8 mouse cellular contexts compared by ENCODE assay signal in the genomic region with DNA sequence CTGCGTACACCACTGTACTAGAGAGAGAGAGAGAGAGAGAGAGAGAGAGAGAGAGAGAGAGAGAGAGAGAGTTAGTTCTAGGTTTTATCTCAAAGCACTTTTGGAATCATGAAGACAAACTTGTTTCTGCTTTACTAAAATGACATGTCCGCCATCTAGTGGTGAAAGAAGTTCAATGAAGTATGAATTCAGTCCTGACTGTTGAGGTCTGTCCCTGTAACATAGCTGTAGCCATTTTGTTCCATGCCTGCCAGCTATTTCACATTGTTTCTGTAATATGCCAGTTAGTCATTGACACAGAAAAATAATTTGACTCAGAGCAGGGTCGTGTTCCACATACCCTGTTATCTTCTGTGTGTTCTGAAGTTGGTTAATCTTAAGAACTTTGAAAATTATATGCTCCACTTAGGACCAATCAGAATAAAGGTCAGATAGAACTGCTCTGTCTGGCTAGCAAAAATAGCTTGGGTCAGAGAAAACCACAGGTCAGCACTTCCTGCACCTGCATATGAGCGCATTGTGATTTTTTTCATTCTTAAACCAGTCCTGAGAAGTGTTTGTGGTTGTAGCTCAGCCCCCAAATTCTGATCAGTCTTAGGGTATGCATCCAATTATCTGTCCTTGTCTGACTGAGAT. TPM values are rescaled to one million over a fixed set of nuclear protein-coding genes. Genes with fewer than 3 reads are reported as not detected.
DNase-seq lines count a peak whose midpoint lies in the region; ATAC-seq lines count a peak whose summit lies in the region.

No protein-coding gene starts in this region.

- H3K27ac ChIP-seq in forebrain, embryonic 10.5 days, result no peak overlapping the region; the same call in 1 of the 2 replicates
- peak overlapping the region; percentile 36; the same call in 1 of the 2 replicates for H3K27ac ChIP-seq in hindbrain, embryonic 16.5 days (ENCODE audit: low read depth, low read length)
- peak overlapping the region; percentile 75; the same call in 1 of the 2 replicates for H3K27ac ChIP-seq in limb, embryonic 10.5 days
- H3K27ac ChIP-seq in midbrain, embryonic 16.5 days (ENCODE audit: low read length), result no peak overlapping the region

- H3K4me2 ChIP-seq in hindbrain, embryonic 16.5 days (ENCODE audit: low read length), result peak overlapping the region; percentile 86
- H3K4me2 ChIP-seq in midbrain, embryonic 16.5 days (ENCODE audit: low read length), result no peak overlapping the region; the same call in 1 of the 2 replicates

- no peak overlapping the region for H3K9ac ChIP-seq in hindbrain, embryonic 16.5 days (ENCODE audit: low read depth, low read length)
- no peak overlapping the region for H3K9ac ChIP-seq in midbrain, embryonic 16.5 days (ENCODE audit: low read depth, low read length)

- ATAC-seq in hindbrain, embryonic 16.5 days, result peak; percentile 28
- ATAC-seq in midbrain, embryonic 16.5 days, result peak; percentile 47

- H3K36me3 ChIP-seq in forebrain, embryonic 10.5 days (replicated peaks), result no peaks in the 10 kb centered on the region
- no peaks in the 10 kb centered on the region for H3K36me3 ChIP-seq in hindbrain, embryonic 16.5 days (ENCODE audit: control insufficient read depth, insufficient read depth, low read length)
- H3K36me3 ChIP-seq in limb, embryonic 10.5 days, result no peaks in the 10 kb centered on the region
- H3K36me3 ChIP-seq in midbrain, embryonic 16.5 days (ENCODE audit: control insufficient read depth, insufficient read depth, low read length), result no peaks in the 10 kb centered on the region

- WGBS in forebrain, embryonic 10.5 days, result 25% methylated on average over 4 of the region's 4 CpGs
- WGBS in hindbrain, embryonic 16.5 days, result 18% methylated on average over 4 of the region's 4 CpGs
- 24% methylated on average over 4 of the region's 4 CpGs for WGBS in limb, embryonic 10.5 days
- WGBS in midbrain, embryonic 16.5 days, result 21% methylated on average over 4 of the region's 4 CpGs

- H3K9me3 ChIP-seq in forebrain, embryonic 10.5 days, result 0 out of 2 replicates have a peak, but pooled peaks cover 3% of the 10 kb centered on the region
- H3K9me3 ChIP-seq in hindbrain, embryonic 16.5 days (ENCODE audit: control insufficient read depth, low read length), result no peaks in the 10 kb centered on the region
- H3K9me3 ChIP-seq in limb, embryonic 10.5 days (replicated peaks), result no peaks in the 10 kb centered on the region
- no peaks in the 10 kb centered on the region for H3K9me3 ChIP-seq in midbrain, embryonic 16.5 days (replicated peaks; ENCODE audit: control insufficient read depth, low read length, poor library complexity, severe bottlenecking)

- H3K4me1 ChIP-seq in forebrain, embryonic 10.5 days, result peaks cover 34% of the 10 kb centered on the region
- H3K4me1 ChIP-seq in hindbrain, embryonic 16.5 days (ENCODE audit: control insufficient read depth, insufficient read depth, low read depth, low read length), result peaks cover 16% of the 10 kb centered on the region
- H3K4me1 ChIP-seq in limb, embryonic 10.5 days, result peaks cover 26% of the 10 kb centered on the region
- peaks cover 19% of the 10 kb centered on the region for H3K4me1 ChIP-seq in midbrain, embryonic 16.5 days (ENCODE audit: control insufficient read depth, insufficient read depth, low read length)

- H3K4me3 ChIP-seq in forebrain, embryonic 10.5 days, result no peak overlapping the region
- H3K4me3 ChIP-seq in hindbrain, embryonic 16.5 days (ENCODE audit: low read length), result no peak overlapping the region
- no peak overlapping the region for H3K4me3 ChIP-seq in limb, embryonic 10.5 days
- no peak overlapping the region for H3K4me3 ChIP-seq in midbrain, embryonic 16.5 days (ENCODE audit: low read depth, low read length)

- peak; percentile 66 for DNase-seq in right cerebral cortex, adult 18-20 months
- DNase-seq in right cerebral cortex, postnatal 4 days, result no peak
- peak; percentile 86 for DNase-seq in c-Kit-positive CD71-negative TER-119-negative erythroid progenitor cells, embryonic 14.5 days (ENCODE audit: low read depth)
- DNase-seq in forebrain, embryonic 10.5 days (ENCODE audit: extremely low spot score, low spot score), result peak; percentile 14
- no peak for DNase-seq in limb, embryonic 10.5 days (ENCODE audit: low spot score)
- no peak for DNase-seq in urinary bladder, postnatal 4 days (ENCODE audit: low spot score in 2 of 2)

- no peaks in the 10 kb centered on the region for H3K27me3 ChIP-seq in forebrain, embryonic 10.5 days (ENCODE audit: poor library complexity, severe bottlenecking)
- H3K27me3 ChIP-seq in hindbrain, embryonic 16.5 days (replicated peaks; ENCODE audit: control insufficient read depth, insufficient read depth, low read length), result no peaks in the 10 kb centered on the region
- H3K27me3 ChIP-seq in limb, embryonic 10.5 days (ENCODE audit: low read depth, poor library complexity, severe bottlenecking), result no peaks in the 10 kb centered on the region
- no peaks in the 10 kb centered on the region for H3K27me3 ChIP-seq in midbrain, embryonic 16.5 days (ENCODE audit: control insufficient read depth, insufficient read depth, low read depth, low read length)

RNA-seq across cellular contexts. Expression of a gene that starts 0.8 kb away (rescaled TPM):
- 2.0 and 2.1 TPM in 2 replicates for polyA plus RNA-seq in forebrain, embryonic 10.5 days (2016; fragmentation: Nextera tagmentation; extraction: Ambion mirVana)
- polyA plus RNA-seq in hindbrain, embryonic 16.5 days (2015; fragmentation: Nextera tagmentation; extraction: Ambion mirVana), result 3.0 and 3.5 TPM in 2 replicates
- 2.0 and 2.6 TPM in 2 replicates for polyA plus RNA-seq in limb, embryonic 10.5 days (2016; fragmentation: Nextera tagmentation; extraction: Ambion mirVana)
- 2.9 and 3.2 TPM in 2 replicates for polyA plus RNA-seq in midbrain, embryonic 16.5 days (2015; fragmentation: Nextera tagmentation; extraction: Ambion mirVana)

RNA-seq across cellular contexts. Expression of a gene that starts 32.2 kb away (rescaled TPM):
- polyA plus RNA-seq in forebrain, embryonic 10.5 days (2016; fragmentation: Nextera tagmentation; extraction: Ambion mirVana), result 13.9 and 14.5 TPM in 2 replicates
- 19.2 and 20.3 TPM in 2 replicates for polyA plus RNA-seq in hindbrain, embryonic 16.5 days (2015; fragmentation: Nextera tagmentation; extraction: Ambion mirVana)
- 13.0 and 13.5 TPM in 2 replicates for polyA plus RNA-seq in limb, embryonic 10.5 days (2016; fragmentation: Nextera tagmentation; extraction: Ambion mirVana)
- 22.1 and 23.1 TPM in 2 replicates for polyA plus RNA-seq in midbrain, embryonic 16.5 days (2015; fragmentation: Nextera tagmentation; extraction: Ambion mirVana)

RNA-seq across cellular contexts. Expression of a gene that starts 45.8 kb away (rescaled TPM):
- 9.7 and 11.3 TPM in 2 replicates for polyA plus RNA-seq in forebrain, embryonic 10.5 days (2016; fragmentation: Nextera tagmentation; extraction: Ambion mirVana)
- 8.7 and 10.7 TPM in 2 replicates for polyA plus RNA-seq in hindbrain, embryonic 16.5 days (2015; fragmentation: Nextera tagmentation; extraction: Ambion mirVana)
- 7.2 and 9.2 TPM in 2 replicates for polyA plus RNA-seq in limb, embryonic 10.5 days (2016; fragmentation: Nextera tagmentation; extraction: Ambion mirVana)
- 10.9 and 12.0 TPM in 2 replicates for polyA plus RNA-seq in midbrain, embryonic 16.5 days (2015; fragmentation: Nextera tagmentation; extraction: Ambion mirVana)

Comparison
In these comparisons a context has a peak if more than half of its experiments do, and no peak if none do; other contexts are left out.
1. DNase-seq: peak in right cerebral cortex, adult 18-20 months (single experiment), c-Kit-positive CD71-negative TER-119-negative erythroid progenitor cells, embryonic 14.5 days (single experiment) and forebrain, embryonic 10.5 days (single experiment); none in right cerebral cortex, postnatal 4 days (single experiment), limb, embryonic 10.5 days (single experiment) and urinary bladder, postnatal 4 days (0 of 2).
2. H3K27ac ChIP-seq: peak in hindbrain, embryonic 16.5 days (single experiment) and limb, embryonic 10.5 days (single experiment); none in forebrain, embryonic 10.5 days (single experiment) and midbrain, embryonic 16.5 days (single experiment).